Mouse (Mus musculus): ENCODE measurements around the gene Cnn2. TPM values are rescaled to one million over a fixed set of nuclear protein-coding genes. Genes with fewer than 3 reads are reported as not detected.

The Cnn2 gene
- polyA plus RNA-seq, 2 experiments, result 15.8 to 33.8 TPM

DNA sequence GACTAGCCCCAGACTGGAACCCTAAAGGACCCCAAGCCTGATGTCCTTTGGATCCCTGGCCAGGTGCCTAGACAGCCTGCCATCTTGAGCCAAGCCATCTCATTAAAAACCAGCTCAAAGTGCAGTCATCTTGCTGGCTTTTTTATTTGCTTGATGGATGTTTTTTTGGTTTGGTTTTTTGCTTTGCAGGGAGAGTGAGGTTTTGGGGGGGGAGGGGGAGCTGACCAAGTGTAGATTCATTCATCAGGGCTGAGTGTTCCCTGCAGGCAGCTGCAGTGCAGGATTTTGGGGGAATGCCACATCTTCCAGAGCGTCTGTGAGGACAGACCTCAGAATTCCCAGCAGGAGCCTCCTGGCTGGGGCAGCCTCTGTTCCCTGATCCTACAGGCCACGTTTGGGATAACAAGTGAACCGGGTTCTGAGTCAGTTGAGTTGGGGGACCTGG is 19.2 kb upstream of the Cnn2 start:
- Histone ChIP-seq H3K36me3 (replicated peaks; ENCODE audit: control insufficient read depth, insufficient read depth, low read depth) (peaks cover 16% of the 10 kb centered on the region), H3K27me3 (ENCODE audit: control insufficient read depth, insufficient read depth, low read length) (peaks cover 22% of the 10 kb centered on the region), H3K9ac (replicated peaks) (no peak overlapping the region), H3K4me3 (ENCODE audit: insufficient read depth in 1 of 2, low read depth in 2 of 2, low read length in 2 of 2) (no peak overlapping the region), H3K4me2 (ENCODE audit: low read depth) (no peak overlapping the region), H3K9me3 (ENCODE audit: control insufficient read depth, low read length) (no peaks in the 10 kb centered on the region), H3K27ac (no peak overlapping the region), H3K4me1 (replicated peaks; ENCODE audit: control insufficient read depth in 2 of 2, insufficient read depth in 2 of 2, low read length in 1 of 2) (no peaks in the 10 kb centered on the region)
- no peak for DNase-seq (ENCODE audit: low read depth in 3 of 3, low spot score in 3 of 3)
- no peak for TF ChIP-seq EP300 (IDR thresholded peaks at IDR 0.05; ENCODE audit: low read depth)
- TF ChIP-seq CTCF (IDR thresholded peaks at IDR 0.05; ENCODE audit: low read depth), result no peak
- WGBS (ENCODE audit: insufficient replicate concordance), result 22% methylated on average over 3 of the region's 3 CpGs
- no peak for ATAC-seq (ENCODE audit: insufficient read depth)

DNA sequence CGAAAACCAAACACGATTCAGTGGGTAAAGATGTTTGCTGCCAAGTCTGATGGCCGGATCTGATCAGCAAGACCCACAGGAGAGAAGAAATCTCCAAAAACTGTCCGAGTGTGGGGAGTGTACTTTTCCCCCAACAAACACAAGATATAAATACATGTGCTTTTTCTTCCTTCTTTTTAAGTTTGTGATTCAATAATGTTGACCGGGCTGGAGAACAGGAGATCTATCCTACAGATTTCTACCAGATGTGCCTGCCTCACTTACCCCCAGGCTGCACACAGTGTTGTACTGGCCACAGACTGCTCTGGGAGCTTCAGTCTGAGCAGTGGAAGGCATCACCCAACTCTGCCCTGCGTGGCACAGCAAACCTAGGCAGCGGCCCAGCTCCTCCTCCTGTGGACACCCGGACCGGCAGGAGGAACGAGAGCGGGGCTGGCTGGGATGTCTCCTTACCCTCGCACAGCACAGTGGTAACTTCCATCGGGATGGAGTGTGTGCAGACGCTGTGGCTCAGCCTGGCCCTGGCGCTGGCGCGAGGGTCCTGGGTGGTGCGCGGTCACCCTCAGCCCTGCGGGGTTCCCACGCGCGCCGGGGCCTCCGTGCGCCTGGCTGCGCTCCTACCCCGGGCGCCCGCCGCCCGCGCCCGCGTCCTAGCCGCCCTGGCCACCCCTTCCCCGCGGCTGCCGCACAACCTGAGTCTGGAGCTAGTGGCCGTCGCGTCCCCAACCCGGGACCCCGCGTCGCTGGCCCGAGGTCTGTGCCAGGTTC is 17.8 kb upstream of the Cnn2 start, which contains the start of gene Grin3b:
Gene Grin3b, plus strand, starts transcription at position 301 of the 768 bp plus-strand sequence.
- H3K4me3 ChIP-seq (ENCODE audit: insufficient read depth in 1 of 2, low read depth in 2 of 2, low read length in 2 of 2), result no peak within 1 kb of the TSS; a peak in 1 of 4 replicates
- H3K9me3 ChIP-seq (ENCODE audit: control insufficient read depth, low read length), result no peaks in the 10 kb centered on the region
- no peak for TF ChIP-seq EP300 (IDR thresholded peaks at IDR 0.05; ENCODE audit: low read depth)
- TF ChIP-seq CTCF (IDR thresholded peaks at IDR 0.05; ENCODE audit: low read depth), result no peak
- peak within 1 kb of the TSS; percentile 28; the same call in 1 of the 2 replicates for H3K4me2 ChIP-seq (ENCODE audit: low read depth)
- H3K4me1 ChIP-seq (replicated peaks; ENCODE audit: control insufficient read depth in 2 of 2, insufficient read depth in 2 of 2, low read length in 1 of 2), result no peaks in the 10 kb centered on the region
- no peak within 1 kb of the TSS for H3K27ac ChIP-seq
- no peak for ATAC-seq (ENCODE audit: insufficient read depth)
- WGBS (ENCODE audit: insufficient replicate concordance), result 8% methylated on average over 47 of the region's 47 CpGs
- H3K36me3 ChIP-seq (replicated peaks; ENCODE audit: control insufficient read depth, insufficient read depth, low read depth), result peaks cover 14% of the 10 kb centered on the region
- H3K9ac ChIP-seq (replicated peaks), result no peak within 1 kb of the TSS
- DNase-seq (ENCODE audit: low read depth in 3 of 3, low spot score in 3 of 3), result no peak
- peaks cover 22% of the 10 kb centered on the region for H3K27me3 ChIP-seq (ENCODE audit: control insufficient read depth, insufficient read depth, low read length)

DNA sequence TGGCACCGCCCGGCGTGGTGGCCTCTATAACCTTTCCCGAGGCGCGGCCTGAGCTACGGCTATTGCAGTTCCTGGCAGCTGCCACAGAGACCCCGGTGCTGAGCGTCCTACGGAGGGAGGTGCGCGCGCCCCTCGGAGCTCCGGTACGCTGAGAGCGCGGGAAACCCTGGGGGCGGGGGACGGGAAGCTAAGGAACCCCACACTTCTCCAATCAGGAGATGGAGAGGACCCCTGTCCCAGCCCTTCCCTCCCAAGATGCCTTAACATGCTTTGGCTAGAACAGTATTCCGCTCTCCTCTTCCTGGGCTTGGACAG is 17.2 kb upstream of the Cnn2 start:
- H3K9me3 ChIP-seq (ENCODE audit: control insufficient read depth, low read length), result peaks cover 2% of the 10 kb centered on the region
- H3K9ac ChIP-seq (replicated peaks), result no peak overlapping the region
- H3K36me3 ChIP-seq (replicated peaks; ENCODE audit: control insufficient read depth, insufficient read depth, low read depth), result peaks cover 18% of the 10 kb centered on the region
- no peak overlapping the region; a peak in 1 of 4 replicates for H3K4me3 ChIP-seq (ENCODE audit: insufficient read depth in 1 of 2, low read depth in 2 of 2, low read length in 2 of 2)
- peaks cover 22% of the 10 kb centered on the region for H3K27me3 ChIP-seq (ENCODE audit: control insufficient read depth, insufficient read depth, low read length)
- TF ChIP-seq EP300 (IDR thresholded peaks at IDR 0.05; ENCODE audit: low read depth) (no peak), CTCF (IDR thresholded peaks at IDR 0.05; ENCODE audit: low read depth) (no peak)
- 4% methylated on average over 21 of the region's 21 CpGs for WGBS (ENCODE audit: insufficient replicate concordance)
- H3K27ac ChIP-seq, result no peak overlapping the region
- DNase-seq (ENCODE audit: low read depth in 3 of 3, low spot score in 3 of 3), result no peak
- no peak for ATAC-seq (ENCODE audit: insufficient read depth)
- H3K4me2 ChIP-seq (ENCODE audit: low read depth), result peak overlapping the region; percentile 28; the same call in 1 of the 2 replicates
- H3K4me1 ChIP-seq (replicated peaks; ENCODE audit: control insufficient read depth in 2 of 2, insufficient read depth in 2 of 2, low read length in 1 of 2), result no peaks in the 10 kb centered on the region

DNA sequence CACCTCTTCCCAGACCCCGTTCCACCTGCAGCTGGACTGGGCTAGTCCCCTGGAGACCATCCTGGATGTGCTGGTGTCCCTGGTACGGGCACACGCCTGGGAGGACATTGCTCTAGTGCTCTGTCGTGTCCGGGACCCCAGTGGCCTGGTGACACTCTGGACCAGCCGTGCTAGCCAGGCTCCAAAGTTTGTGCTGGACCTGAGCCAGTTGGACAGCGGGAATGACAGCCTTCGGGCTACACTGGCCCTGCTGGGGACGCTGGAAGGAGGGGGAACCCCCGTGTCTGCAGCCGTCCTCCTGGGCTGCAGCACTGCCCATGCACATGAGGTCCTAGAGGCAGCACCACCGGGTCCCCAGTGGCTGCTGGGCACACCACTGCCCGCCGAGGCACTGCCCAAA is 15.6 kb upstream of the Cnn2 start:
- DNase-seq (ENCODE audit: low read depth in 3 of 3, low spot score in 3 of 3) (no peak), ATAC-seq (ENCODE audit: insufficient read depth) (no peak)
- peaks cover 26% of the 10 kb centered on the region for H3K36me3 ChIP-seq (replicated peaks; ENCODE audit: control insufficient read depth, insufficient read depth, low read depth)
- peaks cover 13% of the 10 kb centered on the region for H3K9me3 ChIP-seq (ENCODE audit: control insufficient read depth, low read length)
- TF ChIP-seq CTCF (IDR thresholded peaks at IDR 0.05; ENCODE audit: low read depth), result no peak
- no peak for TF ChIP-seq EP300 (IDR thresholded peaks at IDR 0.05; ENCODE audit: low read depth)
- 53% methylated on average over 14 of the region's 14 CpGs for WGBS (ENCODE audit: insufficient replicate concordance)
- no peak overlapping the region for H3K27ac ChIP-seq
- H3K4me2 ChIP-seq (ENCODE audit: low read depth), result no peak overlapping the region
- H3K9ac ChIP-seq (replicated peaks), result no peak overlapping the region
- no peaks in the 10 kb centered on the region for H3K4me1 ChIP-seq (replicated peaks; ENCODE audit: control insufficient read depth in 2 of 2, insufficient read depth in 2 of 2, low read length in 1 of 2)
- no peak overlapping the region for H3K4me3 ChIP-seq (ENCODE audit: insufficient read depth in 1 of 2, low read depth in 2 of 2, low read length in 2 of 2)
- peaks cover 22% of the 10 kb centered on the region for H3K27me3 ChIP-seq (ENCODE audit: control insufficient read depth, insufficient read depth, low read length)

DNA sequence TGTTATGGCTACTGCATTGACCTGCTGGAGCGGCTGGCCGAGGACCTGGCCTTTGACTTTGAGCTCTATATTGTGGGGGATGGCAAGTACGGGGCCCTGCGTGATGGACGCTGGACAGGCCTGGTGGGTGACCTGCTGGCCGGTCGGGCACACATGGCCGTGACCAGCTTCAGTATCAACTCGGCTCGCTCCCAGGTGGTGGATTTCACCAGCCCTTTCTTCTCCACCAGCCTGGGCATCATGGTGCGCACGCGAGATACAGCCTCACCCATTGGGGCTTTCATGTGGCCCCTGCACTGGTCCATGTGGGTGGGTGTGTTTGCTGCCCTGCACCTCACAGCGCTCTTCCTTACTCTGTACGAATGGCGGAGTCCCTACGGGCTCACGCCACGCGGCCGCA is 14.3 kb upstream of the Cnn2 start:
- no peak overlapping the region for H3K4me3 ChIP-seq (ENCODE audit: insufficient read depth in 1 of 2, low read depth in 2 of 2, low read length in 2 of 2)
- H3K4me1 ChIP-seq (replicated peaks; ENCODE audit: control insufficient read depth in 2 of 2, insufficient read depth in 2 of 2, low read length in 1 of 2), result no peaks in the 10 kb centered on the region
- H3K4me2 ChIP-seq (ENCODE audit: low read depth), result no peak overlapping the region
- no peak overlapping the region for H3K9ac ChIP-seq (replicated peaks)
- TF ChIP-seq CTCF (IDR thresholded peaks at IDR 0.05; ENCODE audit: low read depth), result no peak
- no peak for TF ChIP-seq EP300 (IDR thresholded peaks at IDR 0.05; ENCODE audit: low read depth)
- H3K27me3 ChIP-seq (ENCODE audit: control insufficient read depth, insufficient read depth, low read length), result peaks cover 22% of the 10 kb centered on the region
- ATAC-seq (ENCODE audit: insufficient read depth) (no peak), DNase-seq (ENCODE audit: low read depth in 3 of 3, low spot score in 3 of 3) (no peak)
- H3K27ac ChIP-seq, result no peak overlapping the region
- peaks cover 35% of the 10 kb centered on the region for H3K36me3 ChIP-seq (replicated peaks; ENCODE audit: control insufficient read depth, insufficient read depth, low read depth)
- 90% methylated on average over 21 of the region's 21 CpGs for WGBS (ENCODE audit: insufficient replicate concordance)
- H3K9me3 ChIP-seq (ENCODE audit: control insufficient read depth, low read length), result peaks cover 13% of the 10 kb centered on the region
